Mouse (Mus musculus) hindbrain, embryonic 13.5 days (tissue): ENCODE measurements around the gene Pak1. TPM values are rescaled to one million over a fixed set of nuclear protein-coding genes. Genes with fewer than 3 reads are reported as not detected.

Experiments
- ATAC-seq: fragments of 200-750 bp; cut with Nextera tagmentation; 2 replicates; pipeline ENCODE4 v1.8.0; 2017; ENCODE audit warnings: moderate TSS enrichment; ENCODE audit not compliant: low FRiP score
- H3K27ac ChIP-seq: fragments of 300-500 bp; sonication (generic); 2 replicates; pipeline ENCODE4 v1.5.1; 2015; ENCODE audit warnings: inconsistent platforms, mild to moderate bottlenecking, moderate library complexity
- H3K27me3 ChIP-seq: fragments of 300-500 bp; sonication (generic); 2 replicates; pipeline ENCODE4 v1.6.1; 2015; ENCODE audit warnings: mild to moderate bottlenecking, inconsistent platforms
- H3K36me3 ChIP-seq: fragments of 300-500 bp; sonication (generic); 2 replicates; pipeline ENCODE4 v1.6.1; 2015; ENCODE audit warnings: mild to moderate bottlenecking, inconsistent platforms
- H3K4me1 ChIP-seq: fragments of 300-500 bp; sonication (generic); replicated peaks from 2 replicates; pipeline ENCODE4 v1.6.1; 2015; ENCODE audit warnings: inconsistent platforms
- H3K4me2 ChIP-seq: fragments of 300-500 bp; sonication (generic); 2 replicates; pipeline ENCODE4 v1.6.1; 2015; ENCODE audit warnings: inconsistent platforms, mild to moderate bottlenecking, moderate library complexity
- H3K4me3 ChIP-seq: fragments of 300-500 bp; sonication (generic); 2 replicates; pipeline ENCODE4 v1.5.1; 2015; ENCODE audit warnings: mild to moderate bottlenecking, inconsistent platforms
- H3K9ac ChIP-seq: fragments of 300-500 bp; sonication (generic); 2 replicates; pipeline ENCODE4 v1.6.1; 2015; ENCODE audit warnings: mild to moderate bottlenecking, inconsistent platforms
- H3K9me3 ChIP-seq: fragments of 300-500 bp; sonication (generic); 2 replicates; pipeline ENCODE4 v1.6.1; 2016; ENCODE audit warnings: inconsistent platforms
- WGBS: fragments of 180-500 bp; shearing (Covaris S2); methylation state at CpG from one replicate; pipeline ENCODE4 v1.1.7; 2015; 5-methylcytosine and 5-hydroxymethylcytosine counted together
- polyA plus RNA-seq: library from polyadenylated mRNA; unstranded; fragments of >200 nt; fragmentation: Nextera tagmentation; extraction: Ambion mirVana; gene quantifications from 2 replicates; pipeline ENCODE4 v1.2.1, GENCODE M21; 2015

Pak1 gene
- polyA plus RNA-seq, 1 experiment from 2014 or later = 132 TPM

- H3K4me1 ChIP-seq = 0 out of 2 replicates have a peak, but pooled peaks cover 2% of the 10 kb centered on the region
- H3K27ac ChIP-seq = no peak overlapping the region
- no peaks in the 10 kb centered on the region for H3K36me3 ChIP-seq
- WGBS = 61% methylated on average over 5 of the region's 5 CpGs
- ATAC-seq = no peak
- no peak overlapping the region for H3K4me3 ChIP-seq
- H3K27me3 ChIP-seq = 0 out of 2 replicates have a peak, but pooled peaks cover 12% of the 10 kb centered on the region
- H3K9me3 ChIP-seq = no peaks in the 10 kb centered on the region
- H3K4me2 ChIP-seq = no peak overlapping the region
- H3K9ac ChIP-seq = no peak overlapping the region
These were observed 4.8 kb upstream of the Pak1 start for GRCm38 (mm10) chr7:97783523-97783922.

- peak overlapping the region; percentile 89 for H3K27ac ChIP-seq
These were observed 535 bp downstream of the Pak1 start for GRCm38 (mm10) chr7:97788669-97789483.

GRCm38 (mm10) chr7:97790272-97790671 is 1.9 kb downstream of the Pak1 start:
- H3K4me3 ChIP-seq = peak overlapping the region; percentile 89
- 0 out of 2 replicates have a peak overlapping the region, but pooled peaks have one; percentile 19 for H3K9ac ChIP-seq
- peaks cover 35% of the 10 kb centered on the region for H3K4me1 ChIP-seq
- 0 out of 2 replicates have a peak, but pooled peaks cover 14% of the 10 kb centered on the region for H3K27me3 ChIP-seq
- H3K36me3 ChIP-seq = no peaks in the 10 kb centered on the region
- no peak overlapping the region for H3K27ac ChIP-seq
- WGBS = 40% methylated on average over 2 of the region's 2 CpGs
- peak overlapping the region; percentile 73 for H3K4me2 ChIP-seq
- ATAC-seq = no peak
- H3K9me3 ChIP-seq = no peaks in the 10 kb centered on the region

More at GRCm38 (mm10) chr7:97788669-97789483, 535 bp downstream of the Pak1 start:
- peak overlapping the region; percentile 93 for H3K9ac ChIP-seq
- 0 out of 2 replicates have a peak, but pooled peaks cover 14% of the 10 kb centered on the region for H3K27me3 ChIP-seq
- H3K4me2 ChIP-seq = peak overlapping the region; percentile 73
- peak overlapping the region; percentile 89 for H3K4me3 ChIP-seq
- under 1% methylated on average over 64 of the region's 84 CpGs for WGBS
- peak; percentile 72 for ATAC-seq
- H3K4me1 ChIP-seq = peaks cover 35% of the 10 kb centered on the region
- H3K9me3 ChIP-seq = no peaks in the 10 kb centered on the region
- no peaks in the 10 kb centered on the region for H3K36me3 ChIP-seq

- Histone ChIP-seq H3K4me3 (no peak overlapping the region), H3K4me2 (no peak overlapping the region), H3K27ac (no peak overlapping the region), H3K27me3 (0 out of 2 replicates have a peak, but pooled peaks cover 2% of the 10 kb centered on the region), H3K9me3 (no peaks in the 10 kb centered on the region), H3K4me1 (peaks cover 35% of the 10 kb centered on the region), H3K36me3 (no peaks in the 10 kb centered on the region), H3K9ac (no peak overlapping the region)
- no peak for ATAC-seq
- 52% methylated on average over 2 of the region's 2 CpGs for WGBS
These were observed 4.0 kb downstream of the Pak1 start for GRCm38 (mm10) chr7:97792324-97792723.

GRCm38 (mm10) chr7:97803116-97803515 is 14.8 kb downstream of the Pak1 start:
- H3K4me1 ChIP-seq = peaks cover 14% of the 10 kb centered on the region
- H3K27me3 ChIP-seq = no peaks in the 10 kb centered on the region
- H3K36me3 ChIP-seq = no peaks in the 10 kb centered on the region
- H3K9ac ChIP-seq = no peak overlapping the region
- H3K27ac ChIP-seq = peak overlapping the region; percentile 35; the same call in 1 of the 2 replicates
- 22% methylated on average over 2 of the region's 2 CpGs for WGBS
- no peak overlapping the region for H3K4me3 ChIP-seq
- no peak overlapping the region for H3K4me2 ChIP-seq
- H3K9me3 ChIP-seq = no peaks in the 10 kb centered on the region
- ATAC-seq = no peak

- ATAC-seq = peak; percentile 68
- Histone ChIP-seq H3K36me3 (no peaks in the 10 kb centered on the region), H3K4me2 (no peak overlapping the region), H3K4me3 (no peak overlapping the region), H3K27ac (peak overlapping the region; percentile 75), H3K9me3 (no peaks in the 10 kb centered on the region), H3K9ac (no peak overlapping the region), H3K27me3 (no peaks in the 10 kb centered on the region), H3K4me1 (peaks cover 14% of the 10 kb centered on the region)
- 14% methylated on average over 2 of the region's 2 CpGs for WGBS
These were observed 16.1 kb downstream of the Pak1 start for GRCm38 (mm10) chr7:97804245-97805066.

GRCm38 (mm10) chr7:97805067-97805365 is 16.7 kb downstream of the Pak1 start:
- H3K27ac ChIP-seq = peak overlapping the region; percentile 75; the same call in 1 of the 2 replicates
- H3K9ac ChIP-seq = no peak overlapping the region
- H3K4me1 ChIP-seq = peaks cover 9% of the 10 kb centered on the region
- H3K9me3 ChIP-seq = no peaks in the 10 kb centered on the region
- H3K4me2 ChIP-seq = no peak overlapping the region
- no peak for ATAC-seq
- WGBS = 27% methylated on average over 3 of the region's 3 CpGs
- H3K27me3 ChIP-seq = no peaks in the 10 kb centered on the region
- H3K36me3 ChIP-seq = no peaks in the 10 kb centered on the region
- no peak overlapping the region for H3K4me3 ChIP-seq

- no peak overlapping the region for H3K27ac ChIP-seq
- no peak for ATAC-seq
- H3K4me2 ChIP-seq = no peak overlapping the region
- H3K9me3 ChIP-seq = no peaks in the 10 kb centered on the region
- H3K27me3 ChIP-seq = no peaks in the 10 kb centered on the region
- 76% methylated on average over 5 of the region's 5 CpGs for WGBS
- H3K4me3 ChIP-seq = no peak overlapping the region
- H3K4me1 ChIP-seq = peaks cover 3% of the 10 kb centered on the region
- no peaks in the 10 kb centered on the region for H3K36me3 ChIP-seq
- no peak overlapping the region for H3K9ac ChIP-seq
These were observed 21.0 kb downstream of the Pak1 start for GRCm38 (mm10) chr7:97809307-97809706.

GRCm38 (mm10) chr7:97821875-97822274 is 33.5 kb downstream of the Pak1 start:
- no peak overlapping the region for H3K27ac ChIP-seq
- WGBS = 87% methylated on average over 2 of the region's 2 CpGs
- no peaks in the 10 kb centered on the region for H3K4me1 ChIP-seq
- H3K27me3 ChIP-seq = no peaks in the 10 kb centered on the region
- no peak for ATAC-seq
- H3K9ac ChIP-seq = no peak overlapping the region
- no peak overlapping the region for H3K4me2 ChIP-seq
- H3K9me3 ChIP-seq = no peaks in the 10 kb centered on the region
- H3K4me3 ChIP-seq = no peak overlapping the region
- H3K36me3 ChIP-seq = no peaks in the 10 kb centered on the region

- Histone ChIP-seq H3K4me1 (no peaks in the 10 kb centered on the region), H3K9me3 (no peaks in the 10 kb centered on the region), H3K4me2 (no peak overlapping the region), H3K9ac (no peak overlapping the region), H3K4me3 (no peak overlapping the region), H3K27ac (no peak overlapping the region), H3K27me3 (no peaks in the 10 kb centered on the region), H3K36me3 (no peaks in the 10 kb centered on the region)
- ATAC-seq = no peak
- WGBS = 85% methylated on average over 2 of the region's 2 CpGs
These were observed 40.8 kb downstream of the Pak1 start for GRCm38 (mm10) chr7:97829091-97829490.

GRCm38 (mm10) chr7:97830739-97831138 is 42.4 kb downstream of the Pak1 start:
- no peaks in the 10 kb centered on the region for H3K4me1 ChIP-seq
- no peaks in the 10 kb centered on the region for H3K9me3 ChIP-seq
- WGBS = 68% methylated on average over 3 of the region's 3 CpGs
- H3K27me3 ChIP-seq = no peaks in the 10 kb centered on the region
- no peak overlapping the region for H3K4me2 ChIP-seq
- H3K36me3 ChIP-seq = no peaks in the 10 kb centered on the region
- no peak overlapping the region for H3K4me3 ChIP-seq
- ATAC-seq = no peak
- H3K9ac ChIP-seq = no peak overlapping the region
- no peak overlapping the region for H3K27ac ChIP-seq

- H3K9ac ChIP-seq = no peak overlapping the region
- no peak for ATAC-seq
- H3K36me3 ChIP-seq = no peaks in the 10 kb centered on the region
- H3K27me3 ChIP-seq = no peaks in the 10 kb centered on the region
- H3K9me3 ChIP-seq = no peaks in the 10 kb centered on the region
- no peak overlapping the region for H3K4me2 ChIP-seq
- WGBS = 79% methylated on average over 2 of the region's 2 CpGs
- no peak overlapping the region for H3K27ac ChIP-seq
- no peaks in the 10 kb centered on the region for H3K4me1 ChIP-seq
- no peak overlapping the region for H3K4me3 ChIP-seq
These were observed 44.6 kb downstream of the Pak1 start for GRCm38 (mm10) chr7:97832987-97833386.
